Mouse (Mus musculus): ENCODE measurements at regions not wholly inside any gene's neighbourhood (a gene's known extent, or its start where the extent isn't known, plus 50 kb on each side); places are given as distances from the start of the nearest gene placed in this dataset.

DNA sequence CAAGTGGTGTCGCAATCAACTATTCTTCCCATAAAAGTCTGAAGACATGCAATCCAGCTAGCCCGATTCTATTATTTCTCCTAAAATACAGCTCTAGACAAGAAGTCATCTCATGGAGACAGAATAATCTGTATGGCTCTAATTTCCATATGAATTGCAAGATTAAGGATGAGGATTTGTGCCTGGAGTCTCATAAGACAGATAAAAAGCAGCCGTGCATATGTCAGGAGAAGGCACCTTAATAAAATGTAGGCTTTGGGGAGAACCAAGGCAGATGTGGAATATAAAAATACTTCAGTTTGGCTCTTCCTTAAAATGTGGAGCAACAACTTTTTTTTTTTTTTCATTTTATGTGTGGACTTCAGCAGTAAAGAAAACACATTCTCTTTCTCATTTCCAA, 876.8 kb downstream of the Hace1 start:
- intact Hi-C loops (cut with DNase I): no loop called here
- no peak for DNase-seq (ENCODE audit: extremely low spot score in 1 of 2, low spot score in 2 of 2)

DNA sequence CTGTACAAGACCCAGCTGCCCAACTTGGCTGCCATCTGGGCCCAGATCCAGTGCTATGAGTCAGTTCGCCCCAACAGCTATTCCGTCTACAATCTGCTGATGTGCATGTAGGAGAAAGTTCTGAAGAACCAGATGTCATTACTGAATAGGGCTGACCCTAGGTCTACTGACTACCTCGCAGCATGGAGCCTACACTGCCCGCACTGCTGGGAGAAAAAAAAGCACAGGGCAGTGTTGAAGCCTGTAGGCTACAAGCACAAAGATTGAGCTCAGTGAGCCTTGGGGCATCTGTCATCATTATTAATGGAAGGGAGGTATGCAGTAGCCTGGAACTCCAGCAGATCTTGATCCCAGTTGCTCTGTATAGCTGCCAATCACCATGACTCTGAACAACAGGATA, 881.1 kb downstream of the Hace1 start:
- DNase-seq (ENCODE audit: extremely low spot score in 1 of 2, low spot score in 2 of 2): no peak
- intact Hi-C loops (cut with DNase I): no loop called here

GRCm38 (mm10) chr10:46483656-46484055, 906.0 kb downstream of the Hace1 start:
- DNase-seq (ENCODE audit: extremely low spot score in 1 of 2, low spot score in 2 of 2): peak in 1 of 2 experiments; percentile 50
- intact Hi-C loops (cut with DNase I): no loop called here

All from left cerebral cortex, postnatal 10 days (tissue).